Mouse (Mus musculus): ENCODE results near the gene Ndufs7.

Gene Ndufs7

GRCm38 (mm10) chr10:80262169-80262568 lies 13.2 kb downstream of the Ndufs7 start:
- DNase-seq (ENCODE audit: low spot score in 2 of 2) = no peak

- no peak for DNase-seq (ENCODE audit: low spot score in 2 of 2)
Measured at GRCm38 (mm10) chr10:80262776-80263365, 13.9 kb downstream of the Ndufs7 start.

- peak; percentile 92 to 97 for DNase-seq (ENCODE audit: low spot score in 2 of 2)
Measured at GRCm38 (mm10) chr10:80264341-80265148, 15.6 kb downstream of the Ndufs7 start.

DNA sequence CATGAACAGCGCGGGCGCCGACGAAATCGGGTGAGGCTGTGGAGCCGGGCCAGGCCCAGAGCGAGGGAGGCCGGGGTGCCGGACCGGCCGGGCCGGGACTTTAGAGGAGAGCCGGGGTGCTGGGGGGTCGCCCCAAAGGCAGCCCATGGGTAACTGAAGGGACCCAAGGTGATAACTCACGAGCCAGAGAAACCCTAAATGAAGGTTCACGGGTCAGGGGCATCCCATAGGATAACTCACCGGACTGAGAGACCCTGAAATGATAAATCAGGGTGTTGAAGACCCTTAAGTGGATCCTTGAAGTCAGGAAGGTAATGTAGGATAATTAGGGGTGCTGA lies 16.2 kb downstream of the Ndufs7 start:
- no peak for DNase-seq (ENCODE audit: low spot score in 2 of 2)

DNA sequence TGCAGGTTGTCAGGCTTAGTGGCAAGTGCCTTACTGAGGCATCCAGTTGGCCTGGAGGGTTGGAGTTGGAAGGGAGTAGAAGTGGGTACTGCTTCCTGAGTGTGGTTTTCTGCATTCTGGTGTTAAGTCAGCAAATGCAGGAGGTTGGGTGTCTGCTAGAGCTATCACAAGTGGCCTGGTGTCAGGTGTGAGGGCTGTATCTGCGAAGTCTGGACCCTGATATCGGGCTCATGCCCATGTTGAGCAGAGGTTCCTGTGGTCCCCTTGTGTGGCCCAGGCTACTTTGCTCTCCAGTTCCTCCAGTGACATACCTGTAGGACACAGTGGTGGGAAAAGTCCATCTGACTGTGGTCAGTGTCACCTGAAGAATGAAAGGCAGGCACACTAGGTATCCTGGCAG lies 21.2 kb downstream of the Ndufs7 start:
- DNase-seq (ENCODE audit: low spot score in 2 of 2) = no peak

GRCm38 (mm10) chr10:80270734-80271181 lies 21.8 kb downstream of the Ndufs7 start:
- DNase-seq (ENCODE audit: low spot score in 2 of 2) = no peak

DNA sequence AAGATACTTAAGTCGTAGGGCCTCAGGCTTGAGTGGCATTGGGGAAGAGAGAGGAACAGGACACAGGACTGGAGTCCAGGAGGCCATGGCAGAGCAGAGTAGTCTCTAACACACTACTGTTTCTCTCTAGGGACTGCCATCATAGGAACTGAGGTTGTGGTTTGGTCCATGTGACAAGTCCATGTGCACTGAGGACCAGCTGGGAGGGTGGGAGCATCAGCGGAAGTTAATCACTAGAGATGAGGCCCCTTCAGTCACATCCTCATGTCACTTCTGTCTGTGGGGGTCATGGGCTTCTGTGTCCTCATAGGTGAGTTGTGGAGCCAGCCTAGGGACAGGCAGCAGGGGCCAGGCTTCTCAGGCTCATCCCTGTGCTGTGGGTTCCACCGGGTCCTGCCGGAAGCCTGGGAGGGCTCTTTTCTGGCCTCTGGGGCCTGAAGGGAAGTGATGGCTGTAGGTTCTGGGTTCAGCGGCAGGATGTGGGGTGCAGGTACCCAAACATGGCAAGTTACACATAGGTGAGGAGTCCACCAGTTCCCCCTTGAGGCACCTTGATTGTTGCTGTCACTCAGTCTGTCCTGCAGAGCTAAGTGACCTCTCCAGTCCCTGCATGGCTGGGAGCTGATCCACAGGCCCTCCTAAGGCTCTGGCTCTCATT lies 22.4 kb downstream of the Ndufs7 start:
- no peak for DNase-seq (ENCODE audit: low spot score in 2 of 2)

- no peak for DNase-seq (ENCODE audit: low spot score in 2 of 2)
Measured at GRCm38 (mm10) chr10:80271870-80272585, 23.1 kb downstream of the Ndufs7 start.

DNA sequence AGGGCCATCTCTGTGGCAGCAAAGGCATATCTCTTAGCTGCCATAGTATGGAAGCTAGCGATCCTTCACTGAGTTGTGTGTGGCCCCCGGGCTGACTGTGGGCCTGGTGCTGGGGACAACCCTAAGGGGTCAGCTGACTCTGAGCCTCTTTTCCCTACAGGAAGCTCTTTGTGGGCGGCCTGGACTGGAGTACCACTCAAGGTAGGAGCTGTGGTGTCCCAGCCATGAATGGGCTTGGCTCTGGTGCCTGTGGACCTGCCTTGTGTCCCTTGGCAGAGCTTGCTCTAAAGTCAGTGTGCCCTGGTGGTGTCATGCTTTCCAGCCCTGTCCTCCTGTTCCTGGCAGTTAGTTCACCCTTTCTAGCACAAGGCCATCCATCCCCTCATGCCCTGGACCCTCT lies 24.9 kb downstream of the Ndufs7 start:
- DNase-seq (ENCODE audit: low spot score in 2 of 2) = no peak

DNA sequence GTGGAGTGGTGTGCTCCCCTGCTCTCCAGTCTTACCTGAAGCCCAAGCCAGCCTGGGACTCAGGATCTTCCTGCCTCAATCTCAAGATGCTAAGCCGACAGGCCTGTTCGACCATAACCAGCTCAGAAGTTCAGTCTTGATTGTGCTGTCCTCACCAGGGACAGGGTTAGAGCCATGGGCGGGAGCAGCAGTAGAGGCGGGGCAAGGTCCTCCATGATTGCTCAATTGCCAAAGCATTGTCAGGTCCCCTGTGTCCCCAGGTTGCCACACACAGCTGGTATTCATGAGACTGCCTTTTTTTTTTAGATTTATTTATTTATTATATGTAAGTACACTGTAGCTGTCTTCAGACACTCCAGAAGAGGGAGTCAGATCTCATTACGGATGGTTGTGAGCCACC lies 27.3 kb downstream of the Ndufs7 start:
- DNase-seq (ENCODE audit: low spot score in 2 of 2) = no peak

DNA sequence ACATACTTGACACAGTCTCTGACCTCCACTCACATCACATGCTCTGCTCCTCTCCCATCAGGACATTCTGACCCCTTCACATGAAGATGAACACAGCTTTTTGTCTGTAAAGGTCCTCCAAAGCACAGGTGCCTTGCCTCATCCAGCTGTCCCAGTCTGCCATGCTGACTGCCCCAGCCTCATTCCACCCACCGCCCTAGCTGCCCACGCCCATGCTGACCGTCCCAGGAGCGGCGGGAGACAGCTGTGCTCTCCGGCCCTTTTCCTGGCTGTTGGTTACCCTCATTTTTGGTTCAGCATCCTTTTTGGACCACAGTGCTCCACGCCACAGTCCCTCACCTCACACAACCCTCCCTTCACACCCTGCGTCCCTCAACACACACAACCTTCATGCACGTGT lies 29.5 kb downstream of the Ndufs7 start:
- DNase-seq (ENCODE audit: low spot score in 2 of 2) = no peak

GRCm38 (mm10) chr10:80279273-80279672 lies 30.4 kb downstream of the Ndufs7 start:
- DNase-seq (ENCODE audit: low spot score in 2 of 2) = no peak

- no peak for DNase-seq (ENCODE audit: low spot score in 2 of 2)
Measured at GRCm38 (mm10) chr10:80281304-80281703, 32.4 kb downstream of the Ndufs7 start.

DNA sequence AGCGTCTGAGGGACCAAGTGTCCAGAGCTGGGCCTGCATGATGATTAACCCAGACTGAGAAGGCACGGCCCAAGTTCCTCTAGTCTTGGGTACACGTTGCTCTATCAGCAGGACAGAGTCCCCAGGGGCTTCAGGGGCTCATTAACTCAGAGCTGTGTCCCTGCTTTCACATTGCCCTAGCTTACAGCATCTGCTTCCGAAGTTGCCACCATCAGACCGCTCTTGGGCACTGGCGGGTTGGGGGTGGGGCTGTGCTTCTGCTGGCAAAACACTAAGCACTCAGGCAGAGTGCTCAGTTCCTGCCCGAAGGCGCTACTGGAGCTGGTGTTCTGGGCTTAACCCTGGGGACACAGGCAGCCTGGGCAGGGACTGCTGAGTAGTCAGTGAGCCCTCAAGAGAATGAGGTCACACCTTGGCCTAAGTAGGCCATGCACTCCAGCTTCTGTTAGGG lies 33.0 kb downstream of the Ndufs7 start:
- no peak for DNase-seq (ENCODE audit: low spot score in 2 of 2)

DNA sequence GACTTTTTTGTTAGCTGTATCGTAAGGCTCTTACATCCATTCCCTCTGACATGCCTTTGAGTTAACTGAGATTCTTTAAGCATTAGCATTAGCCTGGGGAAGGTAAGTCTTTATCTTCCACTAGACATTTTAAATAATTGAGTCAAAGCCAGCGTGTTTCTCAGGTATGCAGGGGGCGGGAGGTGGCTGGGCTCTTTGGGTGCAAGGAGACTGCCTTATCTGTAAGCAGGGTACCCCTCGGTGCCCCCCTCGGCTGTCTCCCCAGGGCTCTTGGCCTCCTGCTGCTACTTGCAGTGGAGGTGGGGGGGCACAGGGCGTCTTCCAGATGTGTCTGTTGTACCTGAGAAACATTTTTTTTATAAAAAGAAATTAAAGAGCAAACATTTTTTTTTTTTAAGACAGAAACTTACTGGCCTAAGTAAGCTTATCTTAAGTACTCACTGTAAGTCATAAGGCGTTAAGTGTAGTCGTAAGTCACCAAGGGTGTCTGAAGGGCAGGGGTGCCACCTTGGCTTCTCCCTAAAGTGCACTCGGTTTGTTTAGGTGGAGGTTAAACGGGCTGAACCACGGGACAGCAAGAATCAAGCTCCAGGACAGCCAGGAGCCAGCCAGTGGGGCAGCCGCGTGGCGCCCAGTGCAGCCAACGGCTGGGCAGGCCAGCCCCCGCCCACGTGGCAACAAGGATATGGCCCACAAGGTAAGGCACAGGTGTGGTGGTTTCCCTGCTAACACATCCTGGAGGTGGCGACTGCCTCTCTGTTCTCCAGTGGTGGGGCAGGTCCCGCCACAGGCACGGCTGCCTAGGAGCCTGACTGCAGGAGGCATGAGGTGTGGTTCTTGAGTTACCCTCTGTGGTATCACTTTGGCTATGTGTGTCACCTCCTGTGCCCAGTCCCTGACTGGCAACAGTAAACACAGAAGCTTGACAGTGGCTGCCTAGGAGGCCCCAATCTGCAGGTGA lies 33.8 kb downstream of the Ndufs7 start:
- DNase-seq (ENCODE audit: low spot score in 2 of 2) = peak in 1 of 2 experiments; percentile 43

DNA sequence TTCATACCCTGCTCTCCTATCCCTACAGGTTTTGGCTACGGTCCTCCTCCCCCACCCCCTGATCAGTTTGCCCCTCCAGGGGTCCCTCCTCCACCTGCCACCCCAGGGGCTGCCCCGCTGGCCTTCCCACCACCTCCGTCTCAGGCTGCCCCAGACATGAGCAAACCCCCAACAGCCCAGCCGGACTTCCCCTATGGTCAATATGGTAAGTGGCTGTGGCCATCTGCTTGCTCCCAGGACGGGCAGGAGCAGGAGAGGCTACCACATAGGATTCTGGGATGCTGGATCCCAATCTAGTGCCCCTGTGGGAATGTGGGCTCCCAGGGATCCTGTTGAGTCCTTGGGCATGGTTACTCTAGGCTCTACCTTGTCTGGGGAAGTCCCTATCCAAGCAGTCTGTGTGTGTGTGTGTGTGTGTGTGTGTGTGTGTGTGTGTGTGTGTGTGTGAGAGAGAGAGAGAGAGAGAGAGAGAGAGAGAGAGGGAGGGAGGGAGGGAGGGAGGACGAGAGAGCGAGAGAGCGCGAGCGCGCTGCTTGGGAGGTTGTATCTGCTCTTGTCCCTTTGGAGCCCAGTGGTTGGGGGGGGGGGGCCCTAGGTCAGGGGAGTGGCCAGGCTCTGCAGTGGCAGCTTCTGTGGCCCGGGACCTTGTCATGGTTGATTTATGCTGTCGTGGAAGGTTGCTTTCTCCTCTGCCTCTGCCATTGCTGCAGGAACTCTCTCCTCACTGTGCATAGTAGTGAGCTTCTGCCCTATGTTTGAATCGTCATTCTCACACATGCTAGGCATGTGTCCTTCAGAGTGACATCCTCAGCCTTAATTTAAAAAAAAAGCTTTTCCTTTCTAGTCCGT lies 36.5 kb downstream of the Ndufs7 start:
- no peak for DNase-seq (ENCODE audit: low spot score in 2 of 2)

- DNase-seq (ENCODE audit: low spot score in 2 of 2) = no peak
Measured at GRCm38 (mm10) chr10:80288097-80288496, 39.2 kb downstream of the Ndufs7 start.

DNA sequence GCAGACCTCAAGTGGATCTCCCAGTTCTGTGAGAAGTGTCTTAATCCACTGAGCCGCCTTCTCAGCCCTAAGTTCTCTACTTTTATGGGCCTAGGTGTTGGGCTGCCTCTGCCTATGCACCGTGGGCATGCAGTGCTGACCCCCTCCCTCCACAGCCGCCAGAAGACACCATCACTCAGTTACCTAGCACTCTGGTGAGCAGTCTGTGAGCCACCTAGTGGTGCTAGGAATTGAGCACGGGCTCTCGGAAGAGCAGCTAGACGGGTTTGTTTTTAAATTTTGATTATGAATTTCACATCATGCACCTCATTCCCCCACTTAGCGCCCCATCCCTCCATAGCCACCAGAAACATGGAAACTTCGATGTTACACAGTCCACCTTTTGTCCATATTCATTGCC lies 39.7 kb downstream of the Ndufs7 start:
- DNase-seq (ENCODE audit: low spot score in 2 of 2) = no peak

DNA sequence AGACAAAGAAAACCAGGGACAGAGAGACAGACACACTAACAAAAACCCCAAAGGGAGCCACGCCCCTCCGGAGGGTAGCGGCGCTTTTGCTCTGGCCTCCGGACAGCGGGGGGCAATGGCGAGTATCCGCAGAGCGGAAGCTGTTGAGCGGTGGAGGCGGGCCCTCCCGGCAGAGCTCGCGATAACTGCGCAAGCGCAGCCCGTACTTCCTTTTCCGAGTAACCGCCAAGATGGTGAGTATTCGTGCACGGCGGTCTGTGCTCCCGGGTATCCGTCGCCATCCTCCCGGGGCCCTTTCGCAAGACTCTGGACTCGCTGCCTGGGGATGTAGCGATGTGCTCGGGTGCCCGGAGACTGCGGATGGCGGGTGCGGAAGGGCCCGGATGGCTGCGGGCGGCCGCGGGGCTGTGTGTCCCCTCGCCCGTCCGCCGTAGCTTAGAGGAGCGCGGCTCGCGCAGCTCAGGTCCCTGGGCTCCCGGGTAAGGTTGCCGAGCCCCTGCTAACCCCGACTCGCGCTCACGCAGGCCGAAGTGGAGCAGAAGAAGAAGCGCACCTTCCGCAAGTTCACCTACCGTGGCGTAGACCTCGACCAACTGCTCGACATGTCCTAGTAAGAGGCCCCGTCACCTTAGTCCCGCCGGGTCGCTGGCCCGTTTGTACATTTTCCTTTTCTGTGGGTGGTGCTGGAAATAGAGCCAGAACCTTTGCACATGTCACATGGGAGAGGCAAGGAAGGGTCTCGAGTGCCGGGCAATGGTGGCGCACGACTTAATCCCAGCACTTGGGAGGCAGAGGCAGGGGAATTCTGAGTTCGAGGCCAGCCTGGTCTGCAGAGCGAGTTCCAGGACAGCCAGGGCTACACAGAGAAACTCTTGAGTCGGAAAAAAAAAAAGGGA lies 43.6 kb downstream of the Ndufs7 start, which contains the start of gene Rps15:
TSS of gene Rps15 (plus strand) at position 203 of the 896 bp plus-strand sequence.
- peak; percentile 85 to 90 for DNase-seq (ENCODE audit: low spot score in 2 of 2)

All from urinary bladder, adult 18-20 months (tissue).